Mouse (Mus musculus) hindbrain, embryonic 15.5 days (tissue): ENCODE results near the gene Hpcal1. TPM values are rescaled to one million over a fixed set of nuclear protein-coding genes. Genes with fewer than 3 reads are reported as not detected.
"Not testable (repeated sequence)": the region's sequence is repeated elsewhere in the genome, so short reads cannot be mapped to it uniquely, and the experiment has no call there.

ENCODE experiments used
- ATAC-seq: fragments of 200-750 bp; cut with Nextera tagmentation; 2 replicates; pipeline ENCODE4 v1.8.0; 2017; ENCODE audit warnings: low read depth, moderate number of reproducible peaks, moderate TSS enrichment; ENCODE audit not compliant: low FRiP score
- H3K27ac ChIP-seq: fragments of 300-500 bp; sonication (generic); replicated peaks from 2 replicates; pipeline ENCODE4 v1.5.1; 2015; ENCODE audit warnings: mild to moderate bottlenecking, inconsistent platforms
- H3K27me3 ChIP-seq: fragments of 300-500 bp; sonication (generic); 2 replicates; pipeline ENCODE4 v1.6.1; 2015; ENCODE audit warnings: control low read depth, inconsistent platforms
- H3K36me3 ChIP-seq: fragments of 300-500 bp; sonication (generic); 2 replicates; pipeline ENCODE4 v1.6.1; 2015; ENCODE audit warnings: control low read depth, inconsistent platforms
- H3K4me1 ChIP-seq: fragments of 300-500 bp; sonication (generic); replicated peaks from 2 replicates; pipeline ENCODE4 v1.6.1; 2015; ENCODE audit warnings: control low read depth, inconsistent platforms
- H3K4me2 ChIP-seq: fragments of 300-500 bp; sonication (generic); 2 replicates; pipeline ENCODE4 v1.6.1; 2015; ENCODE audit warnings: moderate library complexity, mild to moderate bottlenecking, inconsistent platforms
- H3K4me3 ChIP-seq: fragments of 300-500 bp; sonication (generic); 2 replicates; pipeline ENCODE4 v1.5.1; 2015; ENCODE audit warnings: mild to moderate bottlenecking, inconsistent platforms
- H3K9ac ChIP-seq: fragments of 300-500 bp; sonication (generic); 2 replicates; pipeline ENCODE4 v1.6.1; 2015; ENCODE audit warnings: inconsistent platforms
- H3K9me3 ChIP-seq: fragments of 300-500 bp; sonication (generic); 2 replicates; pipeline ENCODE4 v1.6.1; 2016; ENCODE audit warnings: control low read depth, inconsistent platforms
- whole genome bisulfite sequencing: fragments of 180-500 bp; shearing (Covaris S2); methylation state at CpG from one replicate; pipeline ENCODE4 v1.1.7; 2015; 5-methylcytosine and 5-hydroxymethylcytosine counted together
- polyA plus RNA-seq: library from polyadenylated mRNA; unstranded; fragments of >200 nt; fragmentation: Nextera tagmentation; extraction: Ambion mirVana; gene quantifications from 2 replicates; pipeline ENCODE4 v1.2.1, GENCODE M21; 2015

The Hpcal1 gene
- polyA plus RNA-seq, 1 experiment from 2014 or later: 128 TPM

DNA sequence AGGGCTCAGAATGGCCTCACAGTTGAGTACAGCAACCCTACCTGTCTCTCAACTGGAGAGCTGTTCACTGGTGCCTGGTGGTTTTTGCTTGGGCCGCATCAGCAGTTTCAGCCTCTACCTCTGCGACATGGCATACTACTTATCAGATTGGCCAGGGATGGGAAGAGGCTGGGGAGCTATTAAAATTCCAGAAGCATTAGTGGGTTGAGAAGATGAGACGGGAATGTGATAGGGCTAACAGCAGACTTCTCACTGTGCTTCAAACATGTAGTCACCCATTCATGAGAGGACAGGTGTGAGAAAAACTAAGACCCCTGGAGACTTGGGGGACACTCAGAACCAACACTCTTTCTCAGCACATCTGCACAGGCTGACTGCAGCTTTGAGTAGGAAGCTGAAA, 59.1 kb downstream of the Hpcal1 start:
- Histone ChIP-seq H3K4me1 (peaks cover 49% of the 10 kb centered on the region), H3K27me3 (no peaks in the 10 kb centered on the region), H3K4me3 (no peak overlapping the region), H3K9me3 (no peaks in the 10 kb centered on the region), H3K27ac (no peak overlapping the region), H3K36me3 (no peaks in the 10 kb centered on the region), H3K4me2 (no peak overlapping the region), H3K9ac (no peak overlapping the region)
- ATAC-seq: no peak
- 71% methylated on average over 3 of the region's 3 CpGs for WGBS

DNA sequence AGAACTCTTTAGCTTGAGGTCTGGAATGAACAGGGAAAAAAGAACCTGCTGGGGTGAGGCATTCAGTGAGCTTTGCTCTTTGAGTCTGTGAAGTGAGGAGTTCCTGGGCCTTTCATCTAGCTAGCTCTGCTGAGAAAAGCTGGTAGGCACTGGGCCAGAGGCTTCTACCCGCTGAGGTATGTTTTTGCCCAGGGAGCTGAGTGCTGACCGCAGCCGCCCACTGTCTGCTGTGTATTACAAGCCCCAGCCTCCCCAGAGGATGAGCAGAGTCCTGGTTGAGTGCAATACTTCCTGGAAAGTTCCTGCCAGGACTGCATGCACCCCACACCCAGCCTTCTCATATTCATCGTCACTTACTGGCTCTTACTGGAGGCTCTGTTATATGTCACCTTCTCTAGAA, 59.8 kb downstream of the Hpcal1 start:
- Histone ChIP-seq H3K9ac (no peak overlapping the region), H3K36me3 (no peaks in the 10 kb centered on the region), H3K4me1 (peaks cover 47% of the 10 kb centered on the region), H3K27me3 (no peaks in the 10 kb centered on the region), H3K27ac (0 out of 2 replicates have a peak overlapping the region, but pooled peaks have one; percentile 30), H3K9me3 (no peaks in the 10 kb centered on the region), H3K4me2 (no peak overlapping the region), H3K4me3 (no peak overlapping the region)
- ATAC-seq: no peak
- 57% methylated on average over 4 of the region's 4 CpGs for WGBS

DNA sequence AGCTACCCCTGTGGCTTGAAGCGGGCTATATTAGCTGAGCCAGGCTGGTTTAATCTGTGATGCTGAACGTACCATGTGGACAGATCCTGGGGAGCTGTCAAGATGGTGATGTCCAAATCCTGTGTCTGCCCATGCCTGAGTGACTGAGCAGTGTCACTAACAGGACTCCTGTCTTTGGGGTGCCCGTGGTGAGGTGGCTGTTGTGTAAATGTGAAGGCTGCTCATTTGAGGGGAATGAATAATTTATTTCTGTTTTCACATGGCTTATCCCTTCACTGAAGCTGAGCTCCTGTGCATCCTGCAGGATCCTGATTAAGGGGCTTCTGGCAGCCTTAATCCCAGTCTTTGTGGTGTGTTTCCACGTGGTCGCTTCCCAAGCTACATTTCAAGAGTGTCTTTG, 62.2 kb downstream of the Hpcal1 start:
- no peaks in the 10 kb centered on the region for H3K9me3 ChIP-seq
- H3K9ac ChIP-seq: no peak overlapping the region
- H3K27me3 ChIP-seq: no peaks in the 10 kb centered on the region
- no peaks in the 10 kb centered on the region for H3K36me3 ChIP-seq
- H3K4me1 ChIP-seq: peaks cover 24% of the 10 kb centered on the region
- H3K4me3 ChIP-seq: no peak overlapping the region
- 20% methylated on average over 5 of the region's 5 CpGs for WGBS
- ATAC-seq: peak; percentile 61
- peak overlapping the region; percentile 60 for H3K27ac ChIP-seq
- no peak overlapping the region for H3K4me2 ChIP-seq

DNA sequence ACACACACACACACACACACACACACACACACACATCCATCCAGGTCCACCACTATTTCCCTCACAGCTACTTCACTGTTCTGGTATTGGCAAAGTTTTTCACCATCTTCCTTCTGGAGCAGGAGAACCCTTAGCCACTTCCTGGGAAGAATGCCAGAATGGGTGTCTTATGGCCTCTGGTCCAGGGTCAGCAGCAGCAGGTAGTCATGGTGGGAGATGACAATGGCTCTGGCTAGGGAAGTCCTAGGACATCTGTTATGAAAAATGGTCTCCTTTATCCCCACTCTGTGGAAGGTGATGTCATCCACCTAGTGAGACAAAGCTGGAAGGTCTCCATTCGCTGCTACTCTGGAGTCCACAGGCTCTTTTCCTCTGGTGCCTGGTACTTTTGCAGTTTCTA, 64.1 kb downstream of the Hpcal1 start:
- Histone ChIP-seq H3K36me3 (no peaks in the 10 kb centered on the region), H3K27me3 (no peaks in the 10 kb centered on the region), H3K4me3 (no peak overlapping the region), H3K9me3 (no peaks in the 10 kb centered on the region), H3K27ac (no peak overlapping the region), H3K4me2 (no peak overlapping the region), H3K4me1 (peaks cover 17% of the 10 kb centered on the region), H3K9ac (no peak overlapping the region)
- no peak for ATAC-seq
- 73% methylated on average over 1 of the region's 1 CpGs for WGBS

DNA sequence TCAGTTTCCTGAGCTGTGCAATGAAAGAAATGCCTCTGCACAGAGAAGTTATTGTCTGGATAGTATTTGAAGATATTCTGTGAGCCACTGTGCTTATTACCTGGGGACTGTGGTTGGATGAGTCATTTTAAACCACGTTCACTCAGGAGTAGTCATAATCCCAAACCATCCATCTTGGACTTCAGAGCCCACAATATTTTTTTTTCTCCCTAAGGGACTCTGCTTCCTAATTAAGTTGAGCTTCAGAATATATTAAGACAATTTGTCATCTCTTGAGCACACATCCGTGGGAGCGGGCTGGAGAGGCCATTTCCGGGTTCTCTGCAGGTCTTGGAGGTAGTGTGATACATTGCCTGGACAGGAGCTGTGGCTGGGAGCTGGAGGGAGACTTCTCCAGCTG, 66.2 kb downstream of the Hpcal1 start:
- Histone ChIP-seq H3K27me3 (no peaks in the 10 kb centered on the region), H3K4me1 (peaks cover 6% of the 10 kb centered on the region), H3K4me3 (no peak overlapping the region), H3K4me2 (no peak overlapping the region), H3K9me3 (no peaks in the 10 kb centered on the region), H3K36me3 (no peaks in the 10 kb centered on the region), H3K9ac (no peak overlapping the region), H3K27ac (no peak overlapping the region)
- ATAC-seq: no peak
- 69% methylated on average over 4 of the region's 4 CpGs for WGBS

DNA sequence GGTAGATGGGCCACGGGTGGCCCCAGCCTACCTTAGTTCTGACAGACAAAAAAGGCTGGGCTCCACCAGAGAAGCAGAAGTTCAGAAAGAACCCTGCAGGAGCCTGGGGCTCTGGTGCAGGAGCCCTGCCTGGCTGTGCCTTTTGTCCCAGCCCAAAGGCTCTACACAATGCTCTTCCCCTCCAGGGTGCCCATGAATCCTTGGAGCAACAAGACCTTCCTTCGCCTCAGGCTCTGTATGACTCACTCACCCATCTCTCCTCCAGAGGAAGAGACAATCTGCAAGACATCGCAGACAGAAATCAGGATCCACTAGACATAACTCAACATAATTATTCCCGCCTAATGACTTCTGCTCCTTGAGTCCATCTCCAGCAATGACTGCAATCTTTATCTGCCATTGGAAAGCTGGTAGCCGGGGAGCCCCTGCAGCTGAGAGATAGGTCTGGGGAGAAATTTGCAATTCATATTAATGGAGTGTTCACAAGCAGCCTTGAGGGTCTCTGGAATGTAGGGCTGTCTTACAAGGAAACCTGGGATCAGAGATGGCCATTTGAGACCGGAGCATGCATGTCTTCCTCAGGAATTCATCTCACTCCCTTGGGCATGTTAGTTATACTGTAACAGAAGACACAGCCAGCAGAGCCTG, 71.8 kb downstream of the Hpcal1 start:
- H3K27ac ChIP-seq: no peak overlapping the region
- ATAC-seq: 0 out of 2 replicates have a peak, but pooled peaks have one; percentile 33
- WGBS: 35% methylated on average over 6 of the region's 6 CpGs
- H3K4me2 ChIP-seq: no peak overlapping the region
- H3K36me3 ChIP-seq: no peaks in the 10 kb centered on the region
- peaks cover 8% of the 10 kb centered on the region; the same call in 1 of the 2 replicates for H3K4me1 ChIP-seq
- H3K9ac ChIP-seq: no peak overlapping the region
- no peak overlapping the region for H3K4me3 ChIP-seq
- H3K9me3 ChIP-seq: no peaks in the 10 kb centered on the region
- H3K27me3 ChIP-seq: no peaks in the 10 kb centered on the region

DNA sequence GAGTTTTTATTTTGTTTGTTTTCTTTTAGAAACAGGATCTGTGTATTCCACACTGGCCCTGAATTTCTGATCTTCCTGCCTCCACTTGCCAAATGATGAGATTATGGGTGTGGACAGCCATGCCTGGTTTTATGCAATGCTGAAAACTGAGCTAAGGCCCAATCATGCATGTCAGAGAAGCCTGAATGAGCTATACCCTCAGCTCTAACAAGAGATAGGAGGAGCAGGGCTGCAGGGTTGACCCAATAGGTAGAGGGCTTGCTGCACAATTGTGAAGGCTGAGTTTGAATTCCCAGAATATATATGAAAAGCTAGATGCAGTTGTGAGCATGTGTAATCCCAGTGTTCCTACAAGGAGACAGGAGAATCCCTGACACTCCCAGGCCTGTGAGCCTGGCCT, 72.4 kb downstream of the Hpcal1 start:
- Histone ChIP-seq H3K36me3 (no peaks in the 10 kb centered on the region), H3K27ac (no peak overlapping the region), H3K27me3 (no peaks in the 10 kb centered on the region), H3K4me1 (peaks cover 8% of the 10 kb centered on the region; the same call in 1 of the 2 replicates), H3K4me2 (no peak overlapping the region), H3K9me3 (no peaks in the 10 kb centered on the region), H3K9ac (no peak overlapping the region), H3K4me3 (no peak overlapping the region)
- ATAC-seq: no peak

DNA sequence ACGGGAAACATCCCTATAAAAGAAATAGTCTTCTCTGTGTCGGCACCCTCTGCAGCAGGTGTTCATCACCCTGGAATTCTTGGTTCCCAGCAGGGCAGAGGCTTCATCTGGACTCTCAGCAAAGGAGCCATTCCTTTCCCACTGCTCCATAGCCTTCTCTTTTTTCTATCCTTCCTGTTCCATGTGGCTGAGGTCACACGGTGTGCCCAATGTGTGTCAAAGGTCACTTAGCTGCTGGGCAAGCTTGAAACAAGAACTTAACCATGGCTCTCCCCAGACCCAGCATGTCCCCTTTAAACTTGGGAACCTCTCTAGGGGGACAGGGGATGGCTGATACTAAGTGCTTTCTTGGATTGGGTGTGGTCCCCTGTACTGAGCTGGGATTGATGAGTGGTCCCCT, 73.3 kb downstream of the Hpcal1 start:
- no peak for ATAC-seq
- 72% methylated on average over 3 of the region's 3 CpGs for WGBS
- Histone ChIP-seq H3K27ac (no peak overlapping the region), H3K9me3 (no peaks in the 10 kb centered on the region), H3K36me3 (no peaks in the 10 kb centered on the region), H3K9ac (no peak overlapping the region), H3K27me3 (no peaks in the 10 kb centered on the region), H3K4me3 (no peak overlapping the region), H3K4me1 (peaks cover 8% of the 10 kb centered on the region; the same call in 1 of the 2 replicates), H3K4me2 (no peak overlapping the region)

DNA sequence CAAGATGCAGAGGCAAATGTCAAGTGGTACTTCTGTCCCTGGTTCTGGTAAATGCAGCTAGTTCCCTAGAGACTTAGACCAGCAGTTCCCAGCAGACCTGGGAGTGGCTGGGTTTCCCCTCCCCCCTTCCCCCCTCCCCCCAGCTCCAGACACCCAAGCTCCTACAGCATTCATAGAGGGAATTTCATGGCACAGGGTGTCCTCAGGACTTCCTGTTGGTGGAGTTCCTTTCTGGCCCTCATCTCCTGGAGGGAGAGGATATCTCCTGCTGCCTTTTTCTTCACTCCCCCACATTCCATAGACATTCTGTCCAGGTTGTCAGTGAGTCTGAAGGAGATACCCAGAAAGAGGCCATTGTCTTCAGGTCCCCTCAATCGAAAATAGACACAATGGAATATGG, 76.9 kb downstream of the Hpcal1 start:
- not testable (repeated sequence) for H3K9me3 ChIP-seq, H3K4me3 ChIP-seq, H3K27ac ChIP-seq, ATAC-seq, H3K4me2 ChIP-seq, H3K36me3 ChIP-seq, H3K4me1 ChIP-seq, H3K9ac ChIP-seq, H3K27me3 ChIP-seq
- WGBS: 78% methylated on average over 1 of the region's 1 CpGs

DNA sequence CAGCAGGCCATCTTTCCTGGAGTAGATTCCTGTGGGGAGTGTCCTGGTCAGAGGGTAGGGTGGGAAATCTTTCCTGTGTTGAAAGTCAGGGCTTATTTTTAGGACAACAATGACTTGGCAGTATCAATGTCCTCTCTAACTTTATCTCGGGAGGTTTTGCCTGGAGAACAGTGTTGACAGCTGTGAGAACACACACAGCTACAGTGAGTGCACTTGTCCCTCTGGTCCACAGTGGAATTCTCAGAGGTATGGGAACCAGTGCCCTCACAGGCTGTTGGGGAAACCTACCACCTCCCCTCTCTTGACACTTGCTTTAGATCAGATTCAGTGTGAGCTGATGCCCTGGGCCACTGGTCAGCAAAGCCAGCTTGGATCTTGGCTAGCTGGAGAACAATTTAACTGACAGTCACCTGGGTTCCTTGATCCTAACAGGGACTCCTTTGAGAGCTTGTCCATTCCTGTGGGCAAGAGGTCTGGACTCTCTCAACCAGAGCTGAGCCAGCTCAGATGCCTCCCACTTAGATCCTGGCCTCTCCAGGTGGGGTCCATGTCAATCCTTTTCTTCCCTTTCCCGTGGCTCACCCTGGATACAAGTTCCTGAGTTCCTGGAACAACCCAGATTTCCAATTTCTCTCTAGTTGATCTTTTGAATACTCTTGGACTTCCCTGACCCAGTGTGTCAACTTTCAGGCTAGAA, 79.0 kb downstream of the Hpcal1 start:
- Histone ChIP-seq H3K9me3 (no peaks in the 10 kb centered on the region), H3K27ac (no peak overlapping the region), H3K27me3 (no peaks in the 10 kb centered on the region), H3K36me3 (no peaks in the 10 kb centered on the region), H3K4me3 (no peak overlapping the region), H3K4me2 (no peak overlapping the region), H3K4me1 (no peaks in the 10 kb centered on the region), H3K9ac (no peak overlapping the region)
- 94% methylated on average over 2 of the region's 2 CpGs for WGBS
- no peak for ATAC-seq

DNA sequence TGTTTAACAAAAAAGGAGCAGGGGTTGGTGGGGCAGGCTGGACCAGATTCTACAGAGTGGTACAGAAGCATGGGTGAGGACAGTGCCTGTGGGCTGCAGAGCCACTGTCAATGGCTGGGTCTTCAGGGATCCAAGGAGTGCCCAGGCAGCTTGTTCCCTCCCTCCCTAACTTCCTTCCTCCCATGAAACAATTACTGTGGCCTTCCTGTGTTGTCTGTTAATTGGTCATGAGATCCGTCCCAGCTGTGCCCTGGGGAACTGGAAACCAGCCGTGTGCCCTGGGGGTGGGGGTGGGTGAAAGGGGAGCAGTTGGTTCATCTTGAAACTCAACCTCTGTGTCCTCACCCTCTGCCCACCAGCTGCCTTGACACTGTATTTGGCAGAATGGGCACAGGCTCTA, 79.9 kb downstream of the Hpcal1 start:
- 0 out of 2 replicates have a peak, but pooled peaks have one; percentile 54 for ATAC-seq
- no peak overlapping the region for H3K27ac ChIP-seq
- H3K9ac ChIP-seq: no peak overlapping the region
- no peak overlapping the region for H3K4me2 ChIP-seq
- 41% methylated on average over 2 of the region's 2 CpGs for WGBS
- no peaks in the 10 kb centered on the region for H3K36me3 ChIP-seq
- H3K4me3 ChIP-seq: no peak overlapping the region
- no peaks in the 10 kb centered on the region for H3K4me1 ChIP-seq
- no peaks in the 10 kb centered on the region for H3K27me3 ChIP-seq
- no peaks in the 10 kb centered on the region for H3K9me3 ChIP-seq

DNA sequence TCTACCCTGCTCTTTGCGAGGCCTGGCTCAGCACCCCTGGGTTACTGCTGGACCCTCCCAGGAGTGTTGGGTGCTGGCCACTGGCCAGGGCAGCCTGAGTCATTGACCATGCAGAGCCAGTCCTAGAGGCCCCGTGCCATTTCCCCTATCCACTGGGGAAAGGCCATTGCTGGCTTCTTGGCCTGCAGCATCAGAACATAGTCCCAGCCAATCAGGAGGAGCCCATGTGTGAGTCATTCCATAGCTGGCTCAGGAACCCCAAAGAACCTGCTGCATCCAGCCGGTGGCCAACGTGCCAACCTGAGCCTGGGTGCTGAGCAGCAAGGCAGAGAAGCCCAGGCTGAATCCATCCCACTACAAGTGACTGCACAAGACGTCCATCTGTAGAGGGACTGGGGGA, 83.1 kb downstream of the Hpcal1 start:
- ATAC-seq, H3K9me3 ChIP-seq, H3K27ac ChIP-seq, H3K27me3 ChIP-seq, H3K4me2 ChIP-seq, H3K4me1 ChIP-seq, H3K9ac ChIP-seq, H3K4me3 ChIP-seq, H3K36me3 ChIP-seq: not testable (repeated sequence)
- WGBS: 82% methylated on average over 5 of the region's 5 CpGs

DNA sequence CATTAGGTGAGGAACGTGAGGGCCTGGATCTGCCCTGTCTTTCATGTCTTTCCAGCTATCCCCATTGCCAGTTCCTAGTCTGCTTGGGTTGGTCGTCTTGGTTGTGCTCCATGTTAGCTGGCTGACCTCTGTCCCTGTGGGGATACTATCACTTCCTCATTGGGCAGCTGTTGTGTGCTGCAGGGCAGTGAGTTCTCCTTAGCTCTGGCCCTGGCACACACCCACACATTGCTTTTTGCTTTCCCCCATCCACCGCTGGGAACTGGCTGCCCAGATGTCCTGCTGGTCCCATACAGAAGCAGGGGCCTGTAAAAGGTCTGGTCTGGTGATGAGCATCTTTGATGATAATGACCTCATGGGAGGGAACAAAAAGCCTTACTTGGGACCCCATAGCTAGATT, 84.2 kb downstream of the Hpcal1 start:
- not testable (repeated sequence) for H3K36me3 ChIP-seq, H3K27me3 ChIP-seq, H3K4me2 ChIP-seq, H3K27ac ChIP-seq, H3K4me1 ChIP-seq, ATAC-seq, H3K9ac ChIP-seq, H3K4me3 ChIP-seq, H3K9me3 ChIP-seq
- WGBS: 57% methylated on average over 3 of the region's 3 CpGs
